Mouse (Mus musculus) layer of hippocampus, adult 6 months (tissue): ENCODE data around the gene Eif2d. TPM values are rescaled to one million over a fixed set of nuclear protein-coding genes. Genes with fewer than 3 reads are reported as not detected.

ENCODE experiments used
- long read RNA-seq, 2 experiments: library from polyadenylated mRNA; unstranded; transcript quantifications; one replicate each; pipeline ENCODE4 v2.0.0; 2019 to 2020
- polyA plus RNA-seq: library from polyadenylated mRNA; unstranded; fragments of <200 nt; fragmentation: Nextera tagmentation; gene quantifications from 2 replicates; pipeline ENCODE4 v1.2.3, GENCODE M21; 2021

The Eif2d gene
- polyA plus RNA-seq, result 13.7 and 14.3 TPM in 2 replicates
- long read RNA-seq, experiment 1, transcript Eif2d-202 (15 exons, 2,009 nt), result major isoform, 20 of 34 reads
- long read RNA-seq, experiment 1, partial matches to known transcripts, result 5 of 34 reads
- long read RNA-seq, experiment 1, other reads (novel, unspliced or antisense), result 7 of 34 reads
- long read RNA-seq, experiment 2, transcript Eif2d-203 (15 exons, 2,153 nt), result minor isoform, 7 of 91 reads
- long read RNA-seq, experiment 2, transcript Eif2d-202 (15 exons, 2,009 nt), result major isoform, 52 of 91 reads
- long read RNA-seq, experiment 2, partial matches to known transcripts, result 11 of 91 reads
- long read RNA-seq, experiment 2, other reads (novel, unspliced or antisense), result 21 of 91 reads

GRCm38 (mm10) chr1:131153018-131153629 is at the start of gene Eif2d:
Gene Eif2d (plus strand): TSS chr1:131153181.

GRCm38 (mm10) chr1:131138191-131139016 is 14.6 kb upstream of the Eif2d start, which contains the start of gene Dyrk3:
Gene Dyrk3 (minus strand): TSS chr1:131138340.

Other genes with a start within 250 kb of the Eif2d start
- gene Il20, start 241.7 kb upstream of the Eif2d start, polyA plus RNA-seq, result not detected in 2 replicates
- not detected in 2 replicates for gene Il19, start 213.1 kb upstream of the Eif2d start, polyA plus RNA-seq
- gene Il10, start 133.3 kb upstream of the Eif2d start, polyA plus RNA-seq, result not detected in 2 replicates
- gene Mapkapk2, start 55.4 kb upstream of the Eif2d start, polyA plus RNA-seq, result 3.7 and 4.3 TPM in 2 replicates
- gene Dyrk3, start 14.8 kb upstream of the Eif2d start, polyA plus RNA-seq, result 9.5 TPM in 2 replicates
- gene Rassf5, start 92.1 kb downstream of the Eif2d start, polyA plus RNA-seq, result 7.6 and 8.0 TPM in 2 replicates
- gene Ikbke, start 126.4 kb downstream of the Eif2d start, polyA plus RNA-seq, result 0.08 TPM in 2 replicates